Mouse (Mus musculus) gonadal fat pad, adult 2 months (tissue): Measurements from ENCODE around the gene Cd320. TPM values are rescaled to one million over a fixed set of nuclear protein-coding genes. Genes with fewer than 3 reads are reported as not detected.
"Not testable (repeated sequence)": the region's sequence is repeated elsewhere in the genome, so short reads cannot be mapped to it uniquely, and the experiment has no call there.

ENCODE experiments used
- DNase-seq: peaks from one replicate; pipeline ENCODE4 v3.0.0-alpha.2; 2012; ENCODE audit warnings: low read depth
- polyA plus RNA-seq: library from polyadenylated mRNA; depleted of rRNA; stranded (reverse); fragments of >200 nt; gene quantifications from 2 replicates; pipeline ENCODE4 v1.2.3, GENCODE M21; 2012

The Cd320 gene
- polyA plus RNA-seq, 1 experiment, result 143 TPM

DNA sequence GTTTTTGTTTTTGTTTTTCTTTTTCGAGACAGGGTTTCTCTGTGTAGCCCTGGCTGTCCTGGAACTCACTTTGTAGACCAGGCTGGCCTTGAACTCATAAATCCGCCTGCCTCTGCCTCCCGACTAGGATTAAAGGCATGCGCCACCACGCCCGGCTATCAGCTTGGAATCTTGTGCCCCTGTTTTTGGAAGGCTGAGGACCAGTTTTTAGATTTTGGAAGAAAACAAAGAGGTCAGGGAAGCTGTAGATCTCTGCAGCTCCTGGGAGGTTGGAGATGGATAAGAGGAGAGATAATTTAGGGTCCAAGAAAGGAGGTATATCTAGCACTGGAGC lies 17.9 kb upstream of the Cd320 start:
- DNase-seq, result not testable (repeated sequence)

DNA sequence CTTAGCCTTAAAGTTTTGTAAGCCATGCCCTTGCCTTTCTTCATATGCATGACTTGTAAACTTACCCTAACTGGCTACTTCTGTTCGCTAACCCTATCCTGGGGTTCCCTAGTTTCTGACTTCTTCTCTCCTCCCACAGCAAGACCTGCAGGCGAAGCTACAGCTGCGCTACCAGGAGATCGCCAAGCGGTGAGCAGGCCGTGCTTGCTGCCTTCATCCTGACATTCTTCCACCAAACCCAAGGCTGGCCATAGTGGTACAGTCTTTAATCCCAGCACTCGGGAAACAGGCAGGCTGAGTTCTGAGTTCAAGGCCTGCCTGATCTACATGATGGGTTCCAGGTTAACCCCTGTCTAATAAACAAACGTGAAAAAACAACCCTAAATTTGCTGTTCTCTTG lies 17.4 kb upstream of the Cd320 start:
- no peak for DNase-seq

DNA sequence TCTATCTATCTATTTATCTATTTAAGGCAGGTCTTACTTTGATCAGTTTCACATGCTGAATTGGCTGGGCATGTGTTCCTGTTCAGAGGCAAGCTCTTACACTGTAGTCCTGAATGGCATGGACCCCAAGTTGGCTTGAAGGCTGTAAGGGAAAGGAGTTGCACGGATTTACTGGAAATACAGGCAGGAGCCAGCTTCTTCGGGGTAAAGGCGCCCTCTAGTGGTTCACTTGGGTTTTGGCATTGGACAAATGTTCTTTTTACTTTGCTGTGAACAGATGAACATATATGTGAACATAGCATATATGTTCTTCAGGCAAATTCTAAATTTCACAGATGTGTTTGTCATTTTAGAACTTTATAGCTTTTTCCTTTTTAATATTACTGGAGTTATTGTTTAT lies 16.0 kb upstream of the Cd320 start:
- DNase-seq, result no peak

DNA sequence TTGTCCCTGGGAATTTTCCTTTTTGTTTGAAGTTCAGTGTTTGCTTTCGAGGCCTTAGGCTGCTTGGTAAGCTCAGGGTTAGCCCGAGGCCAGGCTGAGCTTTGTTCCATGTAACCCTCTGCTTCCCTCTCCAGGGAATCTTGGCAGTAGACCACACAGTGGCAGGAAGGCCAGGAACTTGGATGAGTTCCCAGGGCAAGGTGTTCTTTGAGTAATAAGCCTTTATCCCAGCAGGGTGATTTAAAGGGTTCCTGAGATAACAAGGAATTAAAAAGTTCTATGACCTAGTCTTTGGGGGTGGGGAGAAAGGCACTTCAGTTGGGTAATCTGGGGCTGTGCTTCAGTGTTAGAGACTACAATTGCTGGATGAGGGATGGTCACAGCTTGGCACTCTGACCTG lies 14.0 kb upstream of the Cd320 start:
- DNase-seq, result peak; percentile 99

GRCm38 (mm10) chr17:33829561-33829960 lies 13.3 kb upstream of the Cd320 start:
- no peak for DNase-seq

DNA sequence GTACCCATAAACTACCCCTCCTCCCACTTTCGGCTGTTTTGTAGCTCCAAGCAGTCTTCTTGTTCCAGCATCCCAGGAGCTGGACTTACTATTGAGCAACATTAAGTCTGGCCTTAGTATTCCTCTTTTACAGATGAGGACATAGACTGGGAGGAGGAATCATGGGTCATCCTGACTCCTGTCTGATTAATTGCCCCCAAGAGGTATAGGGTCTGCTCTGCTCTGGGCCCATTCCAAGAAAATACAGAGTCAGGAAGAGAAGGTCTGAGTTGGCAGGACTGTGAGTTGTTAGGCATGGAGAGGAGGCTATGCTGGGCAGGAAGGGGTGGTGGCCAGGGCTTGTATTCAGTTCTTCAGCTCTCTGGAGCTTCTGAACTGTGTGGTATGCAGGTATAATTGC lies 1.3 kb downstream of the Cd320 start:
- DNase-seq, result no peak

DNA sequence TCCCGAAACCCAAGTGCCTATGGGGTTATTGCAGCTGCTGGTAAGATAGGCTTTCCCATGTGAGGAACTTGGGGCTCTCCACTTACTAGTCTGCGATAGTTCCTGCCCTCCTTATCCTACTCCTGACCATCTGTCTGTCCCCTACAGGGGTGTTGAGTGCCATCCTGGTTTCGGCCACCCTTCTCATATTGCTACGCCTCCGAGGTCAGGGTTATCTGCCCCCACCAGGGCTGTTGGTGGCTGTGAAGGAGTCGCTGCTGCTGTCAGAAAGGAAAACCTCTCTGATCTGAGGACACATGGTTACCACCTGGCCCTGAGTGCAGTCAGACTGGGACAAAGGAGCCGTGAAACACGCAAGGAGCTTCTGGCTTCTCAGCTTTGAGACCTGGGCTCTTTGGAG lies 5.2 kb downstream of the Cd320 start:
- DNase-seq, result no peak

GRCm38 (mm10) chr17:33851331-33851730 lies 8.4 kb downstream of the Cd320 start:
- DNase-seq, result no peak

- DNase-seq, result no peak
These were observed 14.9 kb downstream of the Cd320 start for GRCm38 (mm10) chr17:33857816-33858215.

- no peak for DNase-seq
These were observed 22.6 kb downstream of the Cd320 start for GRCm38 (mm10) chr17:33865330-33866030.

DNA sequence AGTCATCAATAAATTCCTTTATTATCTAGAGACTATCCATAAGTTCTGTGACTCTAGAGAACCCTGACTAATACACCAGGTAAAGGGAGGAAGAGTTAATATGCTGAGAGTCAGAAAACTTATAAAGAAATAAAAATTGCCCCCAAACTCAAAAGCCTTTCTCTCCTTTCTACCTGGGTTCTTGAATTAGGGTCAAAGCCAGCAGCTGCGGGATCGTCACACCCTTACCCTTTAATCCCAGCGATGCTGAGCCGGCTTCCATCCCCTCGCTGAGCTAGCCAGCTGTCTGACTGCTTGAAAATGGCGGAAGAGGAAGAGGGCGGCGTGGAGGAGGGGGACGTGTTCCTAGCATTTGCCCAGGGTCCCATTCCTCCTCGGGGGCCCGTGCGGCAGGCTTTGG lies 30.6 kb downstream of the Cd320 start, which contains the start of gene Gm7029:
Gene Gm7029, plus strand, starts transcription at position 301 of the 400 bp plus-strand sequence.
- DNase-seq, result not testable (repeated sequence)

DNA sequence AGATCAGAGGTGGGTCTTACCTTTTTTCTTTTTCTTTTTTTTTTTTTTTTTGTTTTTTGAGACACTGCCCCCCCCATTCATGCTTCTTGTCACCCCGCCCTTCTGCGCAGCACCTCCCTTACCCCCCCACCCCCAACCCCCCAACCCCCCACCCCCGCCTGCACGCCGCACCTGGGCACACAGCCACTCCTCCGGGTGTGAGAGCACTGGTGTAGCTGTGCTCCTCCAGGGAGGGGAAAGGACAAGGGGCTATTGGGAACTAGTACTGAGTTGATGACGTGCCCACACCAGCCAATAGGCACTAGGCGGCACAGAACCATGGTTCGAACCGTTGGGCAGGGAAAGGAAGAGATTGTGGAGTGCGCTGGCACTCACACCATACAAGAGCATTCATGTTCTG lies 31.5 kb downstream of the Cd320 start:
- no peak for DNase-seq

DNA sequence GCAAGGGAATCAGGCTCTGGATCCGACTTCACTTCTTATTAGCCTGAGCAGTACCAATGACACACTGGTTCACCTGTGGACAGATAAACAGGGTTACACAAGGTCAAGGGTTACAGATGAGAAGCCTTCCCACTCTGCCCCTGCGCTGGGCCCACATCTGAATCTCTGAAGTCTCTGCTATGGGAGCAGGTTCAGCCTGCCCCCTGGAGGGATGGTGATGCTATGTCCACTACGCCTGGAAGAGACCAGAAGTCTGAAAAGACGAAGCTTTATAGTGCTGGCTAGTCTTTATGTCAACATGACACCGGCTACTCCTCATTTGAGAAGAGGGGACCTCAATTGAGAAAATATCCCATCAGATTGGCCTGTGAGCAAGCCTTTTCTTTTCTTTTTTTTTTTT lies 32.9 kb downstream of the Cd320 start:
- not testable (repeated sequence) for DNase-seq

- not testable (repeated sequence) for DNase-seq
These were observed 41.4 kb downstream of the Cd320 start for GRCm38 (mm10) chr17:33884320-33884719.

DNA sequence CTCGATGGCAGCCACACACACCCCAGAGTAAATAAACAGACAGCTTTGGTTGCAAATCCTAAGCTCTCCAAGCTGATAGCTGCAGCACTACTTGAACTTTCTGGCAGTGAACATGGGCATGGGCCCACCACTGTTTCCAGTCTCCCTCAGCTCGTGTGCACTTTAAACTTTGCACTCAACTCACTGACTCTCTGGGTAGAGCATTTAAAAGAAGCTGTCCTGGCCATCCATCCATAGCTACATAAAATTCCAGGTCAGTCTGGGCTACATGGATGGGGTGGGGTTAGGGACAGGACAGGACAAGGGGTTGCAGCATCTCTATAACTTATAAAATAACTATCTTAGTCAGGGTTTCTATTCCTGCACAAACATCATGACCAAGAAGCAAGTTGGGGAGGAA lies 44.9 kb downstream of the Cd320 start:
- not testable (repeated sequence) for DNase-seq

GRCm38 (mm10) chr17:33888230-33888629 lies 45.3 kb downstream of the Cd320 start:
- DNase-seq, result not testable (repeated sequence)

GRCm38 (mm10) chr17:33889941-33890532 lies 47.1 kb downstream of the Cd320 start:
- not testable (repeated sequence) for DNase-seq

- DNase-seq, result peak; percentile 88
These were observed 47.7 kb downstream of the Cd320 start, which contains the start of gene Kifc1 for GRCm38 (mm10) chr17:33890533-33891059. Gene Kifc1, minus strand, starts transcription at chr17:33890661.

GRCm38 (mm10) chr17:33891357-33891756 lies 48.5 kb downstream of the Cd320 start:
- DNase-seq, result no peak

DNA sequence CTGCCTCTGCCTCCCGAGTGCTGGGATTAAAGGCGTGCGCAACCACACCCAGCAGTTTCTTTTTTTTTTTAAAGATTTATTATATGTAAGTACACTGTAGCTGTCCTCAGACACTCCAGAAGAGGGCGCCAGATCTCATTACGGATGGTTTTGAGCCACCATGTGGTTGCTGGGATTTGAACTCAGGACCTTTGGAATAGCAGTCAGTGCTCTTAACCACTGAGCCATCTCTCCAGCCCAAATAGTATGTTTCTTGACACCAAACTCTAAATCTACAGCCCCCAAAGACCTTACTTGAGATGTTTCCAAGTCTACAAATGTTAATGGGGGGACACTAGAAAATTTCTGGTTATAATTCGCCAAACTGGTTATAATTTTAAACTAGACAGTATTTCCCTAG lies 49.0 kb downstream of the Cd320 start:
- not testable (repeated sequence) for DNase-seq

- DNase-seq, result no peak
These were observed 49.5 kb downstream of the Cd320 start for GRCm38 (mm10) chr17:33892429-33892828.

- not testable (repeated sequence) for DNase-seq
These were observed 50.1 kb downstream of the Cd320 start for GRCm38 (mm10) chr17:33893011-33893410.

DNA sequence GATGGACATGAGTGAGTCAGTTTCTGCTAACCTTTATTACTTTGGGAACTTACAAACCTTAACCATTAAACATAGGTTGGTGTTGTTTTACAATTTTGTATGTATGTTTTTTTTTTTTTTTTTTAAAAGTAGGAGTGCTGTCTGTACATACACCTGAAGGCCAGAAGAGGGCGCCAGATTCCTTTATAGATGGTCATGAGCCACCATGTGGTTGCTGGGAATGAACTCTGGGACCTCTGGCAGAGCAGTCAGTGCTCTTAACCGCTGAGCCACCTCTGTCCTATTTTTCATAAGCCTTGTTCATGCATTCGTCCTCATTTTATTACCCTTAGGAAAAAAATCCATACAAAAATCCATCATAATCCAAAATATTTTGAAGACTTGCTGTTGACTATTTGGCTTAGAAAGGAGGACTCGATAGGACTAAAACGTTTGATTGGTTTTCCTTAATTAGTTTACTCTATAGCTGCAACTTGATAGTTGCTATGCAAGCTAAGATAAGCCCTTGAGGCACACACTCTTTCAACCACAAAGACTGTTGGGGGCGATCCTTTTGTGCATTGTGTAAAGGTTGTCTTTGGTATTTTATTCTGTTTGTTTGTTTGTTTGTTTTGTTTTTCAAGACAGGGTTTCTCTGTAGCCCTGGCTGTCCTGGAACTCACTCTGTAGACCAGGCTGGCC lies 54.4 kb downstream of the Cd320 start:
- no peak for DNase-seq
